Mouse (Mus musculus) layer of hippocampus, adult 9-10 months (tissue): ENCODE measurements at regions not wholly inside any gene's neighbourhood (a gene's known extent, or its start where the extent isn't known, plus 50 kb on each side); places are given as distances from the start of the nearest gene placed in this dataset.

Experiments used
- DNase-seq: peaks from one replicate; pipeline ENCODE4 v3.0.0; 2022; ENCODE audit warnings: low spot score

DNA sequence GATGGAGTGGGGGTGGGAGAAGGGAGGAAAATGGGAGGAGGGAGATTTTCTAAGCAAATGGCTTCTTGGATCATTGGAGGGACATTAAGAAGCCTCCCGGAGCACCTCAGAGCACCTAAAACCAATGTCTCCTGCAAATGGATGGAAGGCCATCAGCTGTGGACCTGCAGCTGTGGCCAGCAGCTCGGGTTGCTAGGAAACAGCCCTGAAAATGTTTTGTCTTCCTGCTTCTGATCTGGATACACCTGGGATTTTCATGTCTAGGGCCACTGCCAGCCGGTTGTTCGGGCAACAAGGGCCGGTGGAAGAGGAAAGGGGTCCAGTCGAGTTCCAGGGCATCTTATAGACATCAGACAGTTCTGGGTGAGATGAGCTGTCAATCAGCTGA, 330.8 kb upstream of the Zmiz1 start:
- no peak for DNase-seq

GRCm38 (mm10) chr14:25135371-25135770, 323.6 kb upstream of the Zmiz1 start:
- no peak for DNase-seq

DNA sequence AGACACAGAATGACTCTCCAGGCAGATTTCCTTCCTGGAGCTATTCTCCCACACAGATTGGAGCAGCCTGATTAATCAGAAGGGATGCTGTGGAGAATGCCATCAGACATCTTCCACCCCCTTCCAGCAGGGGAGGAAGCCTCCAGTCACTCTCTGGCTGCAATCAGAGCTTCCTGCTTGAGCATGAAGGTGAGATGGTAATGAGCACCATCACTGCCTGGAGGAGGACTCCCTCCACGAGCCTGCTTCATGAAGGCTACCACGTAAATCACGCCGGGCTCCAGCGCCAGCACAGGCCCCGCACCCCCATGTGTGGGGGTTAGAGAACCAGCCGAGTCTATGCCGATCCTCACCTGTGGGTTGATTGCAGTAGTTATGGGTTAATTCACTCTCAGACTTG, 321.7 kb upstream of the Zmiz1 start:
- DNase-seq = no peak

DNA sequence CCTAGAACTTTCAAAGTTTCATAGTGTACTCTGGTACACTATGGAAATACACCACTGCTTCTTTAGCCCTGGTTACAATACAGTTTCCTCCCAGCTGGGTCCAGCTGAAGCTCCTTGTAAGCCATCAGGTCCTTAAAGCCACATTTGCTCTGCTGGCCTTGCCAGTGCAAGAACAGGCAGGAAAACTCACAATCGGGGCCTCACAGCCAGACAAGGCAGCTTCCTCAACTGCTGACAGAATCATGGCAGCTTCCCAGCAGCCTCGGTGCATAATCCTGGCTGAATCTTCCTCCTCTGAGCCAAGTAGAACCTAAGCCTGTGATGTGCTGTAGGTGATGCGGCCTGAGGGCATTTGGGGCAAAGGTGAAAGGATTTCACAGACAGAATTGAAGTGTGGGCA, 320.5 kb upstream of the Zmiz1 start:
- DNase-seq = no peak

DNA sequence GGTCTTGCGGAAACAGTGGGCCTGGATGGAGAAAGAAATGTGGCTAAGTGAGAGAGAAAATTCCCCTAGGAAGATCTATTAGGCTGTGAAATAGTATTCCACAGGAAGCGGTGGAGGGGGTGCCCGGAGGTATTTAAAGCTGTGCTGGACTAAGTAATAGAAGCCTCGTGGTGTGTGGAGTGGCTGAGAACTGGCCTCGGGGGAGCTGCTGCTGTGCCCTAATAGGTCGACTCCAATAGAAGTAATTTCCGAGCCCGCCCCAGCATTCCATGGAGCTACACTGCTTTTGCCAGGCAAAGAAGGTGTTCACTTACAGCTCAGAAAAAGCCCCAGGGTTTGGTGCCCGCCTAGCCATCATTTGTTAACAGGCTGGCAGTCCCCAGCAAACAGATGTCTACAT, 317.1 kb upstream of the Zmiz1 start:
- DNase-seq = no peak

- DNase-seq = no peak
Measured at GRCm38 (mm10) chr14:25143051-25143450, 315.9 kb upstream of the Zmiz1 start.

- no peak for DNase-seq
Measured at GRCm38 (mm10) chr14:25147731-25148130, 311.3 kb upstream of the Zmiz1 start.

GRCm38 (mm10) chr14:25150968-25151367, 308.0 kb upstream of the Zmiz1 start:
- no peak for DNase-seq

DNA sequence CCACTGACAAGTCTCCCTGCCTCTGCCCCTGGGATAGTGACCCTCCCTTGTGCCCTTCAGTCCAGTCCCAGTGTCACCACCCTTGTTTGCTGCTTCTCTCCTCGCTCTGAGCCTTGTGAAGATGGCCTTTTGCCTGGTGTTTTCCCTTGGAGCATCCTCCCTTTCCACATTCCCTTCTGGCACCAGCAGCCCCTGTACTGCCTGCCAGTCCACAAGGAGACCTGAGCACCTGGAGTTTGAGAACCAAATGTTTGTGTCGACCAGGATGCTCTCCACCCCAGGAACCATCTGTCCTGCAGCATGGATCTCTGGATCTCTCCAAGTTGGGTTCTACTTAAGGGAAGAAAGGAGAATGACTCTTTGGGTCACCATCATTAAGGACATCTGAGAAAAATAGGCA, 307.5 kb upstream of the Zmiz1 start:
- no peak for DNase-seq

GRCm38 (mm10) chr14:25153573-25153972, 305.4 kb upstream of the Zmiz1 start:
- no peak for DNase-seq

DNA sequence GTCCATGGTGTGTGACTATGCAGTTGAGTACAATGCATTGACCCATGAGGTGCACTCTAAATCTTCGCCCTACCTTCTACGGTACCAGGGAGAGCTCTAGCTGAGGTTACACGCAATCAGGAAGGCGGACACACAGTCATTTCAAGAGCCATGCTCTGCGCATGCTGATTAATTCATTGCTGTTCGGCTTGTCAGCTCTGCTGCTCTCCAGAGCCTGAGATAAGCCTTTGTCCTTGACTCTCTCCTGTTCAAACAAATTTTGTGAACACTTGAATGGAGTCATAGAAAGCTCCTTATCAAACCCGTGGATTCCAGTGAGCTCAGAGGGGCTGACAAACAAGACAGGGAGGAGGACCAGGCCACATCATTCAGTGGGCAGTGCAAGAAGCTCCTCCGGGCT, 304.8 kb upstream of the Zmiz1 start:
- no peak for DNase-seq

GRCm38 (mm10) chr14:25155008-25155783, 303.8 kb upstream of the Zmiz1 start:
- no peak for DNase-seq

DNA sequence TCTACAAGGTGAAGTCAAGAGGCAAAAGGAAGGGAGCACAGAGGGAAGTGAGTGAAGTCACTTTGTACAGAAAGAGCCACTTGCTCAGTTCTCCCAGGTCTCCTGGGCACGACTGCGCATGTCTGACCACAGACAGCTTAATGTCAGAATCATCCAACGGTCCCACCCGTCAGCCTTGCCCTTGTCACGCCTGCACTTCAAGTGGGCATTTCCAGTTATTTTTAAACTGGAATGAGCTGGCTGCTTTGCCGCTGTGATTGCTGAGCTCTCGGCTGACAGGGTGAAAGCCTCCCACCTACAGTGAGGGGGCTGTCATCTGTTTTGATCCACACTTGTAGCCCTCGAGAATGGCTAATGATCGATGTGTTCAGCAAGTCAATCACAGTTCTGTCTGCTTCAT, 302.8 kb upstream of the Zmiz1 start:
- DNase-seq = no peak

GRCm38 (mm10) chr14:25161684-25162321, 297.2 kb upstream of the Zmiz1 start:
- DNase-seq = no peak

DNA sequence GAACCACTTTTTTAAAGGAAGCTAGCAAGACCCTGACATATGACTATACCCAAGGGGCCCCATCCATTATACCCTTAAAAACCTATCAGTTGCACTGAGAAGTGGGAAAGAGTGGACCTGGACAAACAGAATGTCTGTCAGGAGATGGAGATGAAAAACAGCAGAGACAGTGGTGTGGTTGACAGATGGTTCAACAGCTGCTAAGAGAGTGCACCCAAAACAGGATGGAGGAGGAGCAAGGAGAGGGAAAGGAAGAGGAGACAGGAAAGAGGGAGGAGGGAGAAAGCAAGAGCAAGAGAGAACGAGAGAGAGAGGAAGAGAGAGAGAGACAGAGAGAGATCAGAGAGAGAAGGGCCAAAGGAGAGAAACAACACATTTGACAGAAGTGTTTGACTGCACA, 292.8 kb upstream of the Zmiz1 start:
- no peak for DNase-seq

DNA sequence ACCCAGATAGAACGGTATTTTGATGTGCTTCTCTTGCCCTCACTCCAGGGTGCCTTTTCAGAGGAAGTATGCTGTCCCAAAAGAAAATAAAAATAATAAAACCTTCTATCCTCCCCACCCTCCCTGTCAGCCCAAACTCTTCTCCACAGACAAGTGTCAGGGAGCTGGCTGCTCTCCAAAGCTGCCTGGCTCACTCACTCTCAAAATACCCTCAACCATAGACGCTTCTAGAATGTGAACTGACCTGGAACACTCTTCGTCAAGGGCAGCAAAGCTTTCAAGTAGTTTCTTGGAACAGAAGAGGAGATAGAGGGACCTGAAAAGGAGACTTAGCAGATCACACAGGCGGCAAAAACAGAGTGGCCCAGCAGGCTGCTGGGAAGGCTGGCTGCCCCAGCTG, 291.4 kb upstream of the Zmiz1 start:
- no peak for DNase-seq

DNA sequence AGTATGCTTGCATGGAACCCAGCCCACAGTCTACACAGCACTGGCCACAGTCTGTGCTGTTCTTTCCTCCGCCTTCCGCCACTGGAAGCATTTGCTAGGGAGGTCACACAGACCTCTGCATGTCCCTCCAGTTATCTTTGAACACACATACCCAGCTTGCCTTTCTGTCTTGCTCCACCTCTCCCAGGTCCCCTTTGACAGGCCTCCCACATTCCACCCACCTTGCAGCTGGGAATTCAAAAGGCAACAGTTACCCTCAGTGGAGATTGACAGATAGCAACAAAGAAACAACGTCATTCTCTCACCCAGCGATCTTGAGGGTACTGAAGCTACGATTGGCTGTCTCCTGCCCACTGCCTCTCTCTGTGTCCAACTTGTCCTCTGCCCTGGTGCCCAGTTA, 290.7 kb upstream of the Zmiz1 start:
- DNase-seq = no peak

DNA sequence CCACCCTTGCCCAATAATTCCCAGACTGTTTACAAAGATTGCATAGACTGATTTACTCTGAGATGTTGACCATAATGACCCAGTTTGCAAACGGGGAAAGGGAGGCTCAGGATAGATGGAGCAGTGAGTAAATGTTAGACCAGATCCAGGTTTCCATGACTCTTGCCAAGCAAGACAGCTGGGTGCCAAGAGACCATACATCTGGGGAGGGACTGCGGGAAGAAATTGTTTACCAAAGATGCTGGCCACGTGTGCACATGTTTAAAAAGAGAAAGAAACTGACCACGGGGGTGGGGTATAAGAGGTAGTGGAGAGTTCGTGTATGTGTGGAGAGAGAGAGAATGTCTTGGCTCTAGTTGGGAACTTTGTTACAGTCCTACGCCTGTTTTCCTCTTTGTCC, 285.7 kb upstream of the Zmiz1 start:
- DNase-seq = no peak

DNA sequence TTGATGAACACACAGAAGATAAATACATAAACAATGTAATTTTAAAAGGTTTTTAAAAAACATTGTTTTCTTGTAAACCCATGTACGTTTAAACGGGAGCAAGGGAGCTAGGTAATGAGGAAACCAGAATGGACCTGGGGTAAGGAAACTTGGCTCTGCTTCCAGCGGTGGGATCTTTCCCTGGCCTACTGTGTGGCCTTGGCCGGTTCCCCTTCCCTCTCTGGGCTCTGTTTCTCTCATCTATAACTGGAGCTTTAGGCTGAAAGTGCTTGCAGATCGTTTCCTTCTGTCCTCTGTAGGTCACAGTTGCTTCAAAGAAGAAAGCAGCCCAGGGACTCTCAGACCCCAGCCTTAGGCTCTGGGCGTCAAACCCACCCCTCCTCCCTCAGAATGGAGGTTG, 285.1 kb upstream of the Zmiz1 start:
- DNase-seq = no peak

- no peak for DNase-seq
Measured at GRCm38 (mm10) chr14:25174402-25174801, 284.6 kb upstream of the Zmiz1 start.

DNA sequence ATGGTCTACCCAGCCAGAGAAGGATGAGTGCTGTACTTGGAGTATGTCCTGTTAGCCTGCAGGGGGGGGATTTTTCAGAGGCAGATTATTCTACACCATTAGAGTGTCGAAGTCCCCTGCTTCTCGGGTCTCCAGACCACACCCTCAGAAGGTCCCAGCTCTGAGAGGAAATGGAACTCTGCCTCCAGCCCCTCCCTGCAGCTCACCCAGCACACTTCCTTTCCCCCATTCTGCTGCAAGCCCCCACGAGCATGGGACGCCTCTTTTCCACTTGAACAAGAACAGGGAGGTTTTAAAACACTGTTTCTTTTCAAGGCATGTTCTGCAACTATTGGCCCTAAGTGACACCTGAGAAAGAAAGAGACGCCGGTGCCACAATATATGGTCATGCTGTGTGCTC, 282.8 kb upstream of the Zmiz1 start:
- DNase-seq = no peak

- DNase-seq = no peak
Measured at GRCm38 (mm10) chr14:25180126-25180525, 278.9 kb upstream of the Zmiz1 start.

DNA sequence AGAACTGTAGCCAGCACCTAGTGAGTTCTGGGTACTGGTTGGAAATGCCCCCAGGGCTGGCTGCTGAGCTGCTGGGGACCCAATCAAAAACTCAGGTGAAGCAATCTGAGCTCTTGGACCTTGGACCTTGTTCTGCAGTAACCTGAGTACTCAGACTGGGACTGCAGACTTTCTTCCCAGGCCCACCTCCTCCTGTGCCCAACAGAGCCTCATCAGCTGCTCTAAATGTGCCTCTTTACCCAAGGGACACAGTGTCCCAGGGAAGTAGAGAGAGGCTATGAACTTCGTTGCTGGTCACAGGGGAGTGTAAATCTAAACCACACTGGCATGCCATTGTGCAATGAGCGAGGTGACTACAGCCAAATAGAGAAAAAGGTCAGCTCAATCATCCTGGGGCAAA, 277.6 kb upstream of the Zmiz1 start:
- DNase-seq = no peak

GRCm38 (mm10) chr14:25184042-25184441, 274.9 kb upstream of the Zmiz1 start:
- DNase-seq = no peak
